Mouse (Mus musculus): ENCODE data around the gene Sgcd. TPM values are rescaled to one million over a fixed set of nuclear protein-coding genes. Genes with fewer than 3 reads are reported as not detected.
"Not testable (repeated sequence)": the region's sequence is repeated elsewhere in the genome, so short reads cannot be mapped to it uniquely, and the experiment has no call there.

The Sgcd gene
- polyA plus RNA-seq, 1 experiment from 2014 or later: 4.0 TPM

DNA sequence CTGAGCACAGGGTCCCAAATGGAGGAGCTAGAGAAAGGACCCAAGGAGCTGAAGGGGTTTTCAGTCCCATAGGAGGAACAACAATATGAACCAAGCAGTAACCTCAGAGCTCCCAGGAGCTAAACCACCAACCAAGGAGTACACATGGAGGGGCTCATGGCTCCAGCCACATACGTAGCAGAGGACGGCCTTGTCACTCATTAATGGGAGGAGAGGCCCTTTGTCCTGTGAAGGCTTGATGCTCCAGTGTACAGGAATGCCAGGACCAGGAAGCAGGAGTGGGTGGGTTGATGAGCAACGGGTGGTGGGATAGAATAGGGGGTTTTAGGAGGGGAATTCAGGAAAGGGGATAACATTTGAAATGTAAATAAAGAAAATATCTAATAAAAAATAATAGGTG lies 225.2 kb downstream of the Sgcd start:
- not testable (repeated sequence) for ATAC-seq (ENCODE audit: low FRiP score)

DNA sequence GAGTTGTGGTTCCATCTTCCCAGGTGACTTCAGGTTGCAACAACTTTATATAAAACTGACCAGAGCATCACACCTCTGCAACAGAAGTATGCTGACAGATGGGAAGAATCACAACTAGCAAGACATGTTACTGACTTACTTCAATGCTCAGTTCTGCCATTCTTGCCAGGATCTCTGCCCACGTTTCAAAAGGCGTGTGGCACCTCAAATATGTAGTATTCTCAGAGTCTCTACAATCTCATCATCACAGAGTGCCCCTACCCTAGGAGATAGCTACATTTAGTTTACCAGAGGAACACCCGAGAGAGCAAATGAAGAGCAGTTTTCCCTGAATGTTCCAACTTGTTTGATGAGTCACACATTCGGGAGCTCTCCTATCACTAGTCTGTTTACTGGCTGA lies 229.8 kb downstream of the Sgcd start:
- Histone ChIP-seq H3K27me3 (no peaks in the 10 kb centered on the region), H3K9ac (no peak overlapping the region), H3K9me3 (no peaks in the 10 kb centered on the region), H3K4me1 (replicated peaks) (no peaks in the 10 kb centered on the region), H3K27ac (no peak overlapping the region), H3K4me2 (no peak overlapping the region), H3K36me3 (no peaks in the 10 kb centered on the region), H3K4me3 (no peak overlapping the region)
- no peak for ATAC-seq (ENCODE audit: low FRiP score)
- 90% methylated on average over 4 of the region's 4 CpGs for WGBS

More for the DNA sequence above, 225.2 kb downstream of the Sgcd start:
- not testable (repeated sequence) for H3K9ac ChIP-seq; H3K4me2 ChIP-seq; H3K27me3 ChIP-seq; H3K4me3 ChIP-seq; H3K4me1 ChIP-seq (replicated peaks); H3K9me3 ChIP-seq; H3K36me3 ChIP-seq; H3K27ac ChIP-seq
- WGBS: 85% methylated on average over 3 of the region's 3 CpGs

- Histone ChIP-seq H3K9me3 (no peaks in the 10 kb centered on the region), H3K36me3 (no peaks in the 10 kb centered on the region), H3K4me1 (replicated peaks) (no peaks in the 10 kb centered on the region), H3K4me2 (no peak overlapping the region), H3K4me3 (no peak overlapping the region), H3K27ac (no peak overlapping the region), H3K9ac (no peak overlapping the region), H3K27me3 (no peaks in the 10 kb centered on the region)
- 79% methylated on average over 2 of the region's 2 CpGs for WGBS
- ATAC-seq (ENCODE audit: low FRiP score): no peak
Measured at GRCm38 (mm10) chr11:47742806-47743205, 246.0 kb downstream of the Sgcd start.

GRCm38 (mm10) chr11:47704930-47705787 lies 283.6 kb downstream of the Sgcd start:
- H3K36me3 ChIP-seq: no peaks in the 10 kb centered on the region
- H3K9ac ChIP-seq: no peak overlapping the region
- H3K4me1 ChIP-seq (replicated peaks): peaks cover 7% of the 10 kb centered on the region
- H3K4me2 ChIP-seq: no peak overlapping the region
- WGBS: 57% methylated on average over 8 of the region's 8 CpGs
- H3K9me3 ChIP-seq: no peaks in the 10 kb centered on the region
- H3K27me3 ChIP-seq: no peaks in the 10 kb centered on the region
- H3K27ac ChIP-seq: 0 out of 2 replicates have a peak overlapping the region, but pooled peaks have one; percentile 10
- no peak overlapping the region for H3K4me3 ChIP-seq
- peak; percentile 71 for ATAC-seq (ENCODE audit: low FRiP score)

DNA sequence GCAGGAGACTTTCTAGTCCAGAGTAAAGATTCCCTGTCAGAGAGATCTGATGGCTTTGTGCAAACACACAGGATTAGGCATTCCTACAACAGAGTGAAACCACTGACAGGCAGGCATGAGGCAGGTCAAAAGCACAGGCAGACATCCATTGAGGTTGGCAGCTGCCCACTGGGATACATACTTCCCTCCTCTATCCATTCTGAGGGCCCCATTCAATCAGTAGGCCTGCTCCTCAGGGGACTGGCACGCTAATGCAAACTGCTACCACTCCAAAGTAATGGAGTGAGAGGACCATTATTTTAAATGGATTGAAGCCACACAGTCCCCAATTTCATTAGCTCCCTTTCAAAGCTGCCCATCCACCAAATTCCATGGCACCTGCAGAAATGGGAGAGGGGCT lies 293.2 kb downstream of the Sgcd start:
- Histone ChIP-seq H3K4me2 (no peak overlapping the region), H3K27ac (no peak overlapping the region), H3K9me3 (no peaks in the 10 kb centered on the region), H3K4me3 (no peak overlapping the region), H3K4me1 (replicated peaks) (peaks cover 4% of the 10 kb centered on the region; the same call in 1 of the 2 replicates), H3K9ac (no peak overlapping the region), H3K27me3 (no peaks in the 10 kb centered on the region), H3K36me3 (no peaks in the 10 kb centered on the region)
- no peak for ATAC-seq (ENCODE audit: low FRiP score)
- 17% methylated on average over 1 of the region's 1 CpGs for WGBS

- no peaks in the 10 kb centered on the region for H3K27me3 ChIP-seq
- no peak overlapping the region for H3K27ac ChIP-seq
- no peak overlapping the region for H3K4me2 ChIP-seq
- H3K4me1 ChIP-seq (replicated peaks): no peaks in the 10 kb centered on the region
- H3K36me3 ChIP-seq: no peaks in the 10 kb centered on the region
- 3% methylated on average over 1 of the region's 1 CpGs for WGBS
- H3K9ac ChIP-seq: no peak overlapping the region
- H3K4me3 ChIP-seq: no peak overlapping the region
- H3K9me3 ChIP-seq: no peaks in the 10 kb centered on the region
- ATAC-seq (ENCODE audit: low FRiP score): no peak
Measured at GRCm38 (mm10) chr11:47658135-47658534, 330.6 kb downstream of the Sgcd start.

DNA sequence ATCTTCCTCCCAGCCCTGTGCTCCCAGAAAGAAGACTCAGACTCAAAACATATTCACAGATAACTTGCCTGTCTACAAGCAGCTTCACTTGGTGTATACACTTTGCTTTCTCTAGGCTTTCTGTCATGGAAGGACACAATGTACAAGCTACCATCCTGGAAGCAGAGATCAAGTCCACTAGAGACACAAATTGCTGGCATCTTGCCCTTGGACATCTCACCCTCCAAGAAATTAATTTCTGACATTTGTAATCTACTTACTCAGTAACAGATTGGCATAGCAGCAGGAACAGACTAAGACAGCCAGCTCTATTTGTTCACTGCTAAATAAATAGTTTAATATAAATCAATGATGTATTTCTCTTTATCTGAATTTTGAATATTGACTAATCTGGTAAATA lies 342.9 kb downstream of the Sgcd start:
- Histone ChIP-seq H3K36me3 (no peaks in the 10 kb centered on the region), H3K27ac (no peak overlapping the region), H3K4me2 (no peak overlapping the region), H3K4me1 (replicated peaks) (no peaks in the 10 kb centered on the region), H3K9me3 (no peaks in the 10 kb centered on the region), H3K9ac (no peak overlapping the region), H3K4me3 (no peak overlapping the region), H3K27me3 (no peaks in the 10 kb centered on the region)
- ATAC-seq (ENCODE audit: low FRiP score): no peak

DNA sequence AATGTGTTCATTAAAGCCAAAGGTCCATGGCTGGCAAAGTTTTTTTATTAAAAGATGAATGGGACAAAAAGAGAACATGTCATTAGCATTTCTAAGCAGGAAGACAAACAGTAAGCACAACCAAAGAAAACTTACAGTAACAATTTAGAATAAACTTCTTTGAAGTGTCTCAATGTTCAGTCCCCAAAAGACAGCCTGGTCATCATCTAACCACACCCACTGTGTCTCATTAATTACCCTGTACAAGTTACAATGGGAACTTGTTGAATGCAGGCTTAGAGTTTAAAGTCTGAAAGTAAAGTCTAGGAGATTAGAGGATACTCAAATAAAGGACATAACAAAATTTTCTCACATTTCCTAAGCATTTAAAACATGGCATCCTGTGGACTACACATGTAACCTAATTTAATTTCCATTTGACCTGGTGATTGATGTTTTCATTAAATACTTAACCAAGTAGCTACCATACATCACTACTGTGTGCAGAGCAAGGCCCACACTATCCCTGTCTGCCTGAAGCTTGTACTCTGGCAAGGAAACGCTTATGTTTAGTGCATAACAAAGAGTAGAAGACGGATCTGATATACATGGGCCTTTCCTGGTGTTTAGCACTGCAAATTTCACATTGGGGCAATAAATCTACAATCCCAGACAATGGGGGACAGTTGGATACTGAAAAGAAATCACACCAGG lies 347.1 kb downstream of the Sgcd start:
- Histone ChIP-seq H3K9me3 (no peaks in the 10 kb centered on the region), H3K27me3 (no peaks in the 10 kb centered on the region), H3K36me3 (no peaks in the 10 kb centered on the region), H3K4me1 (replicated peaks) (peaks cover 4% of the 10 kb centered on the region; the same call in 1 of the 2 replicates), H3K9ac (no peak overlapping the region), H3K4me2 (no peak overlapping the region), H3K4me3 (no peak overlapping the region), H3K27ac (no peak overlapping the region)
- ATAC-seq (ENCODE audit: low FRiP score): no peak
- 17% methylated on average over 2 of the region's 2 CpGs for WGBS

- Histone ChIP-seq H3K36me3 (no peaks in the 10 kb centered on the region), H3K27me3 (no peaks in the 10 kb centered on the region), H3K4me2 (no peak overlapping the region), H3K4me3 (no peak overlapping the region), H3K9ac (no peak overlapping the region), H3K9me3 (no peaks in the 10 kb centered on the region), H3K4me1 (replicated peaks) (peaks cover 4% of the 10 kb centered on the region; the same call in 1 of the 2 replicates), H3K27ac (no peak overlapping the region)
- no peak for ATAC-seq (ENCODE audit: low FRiP score)
- 18% methylated on average over 1 of the region's 1 CpGs for WGBS
Measured at GRCm38 (mm10) chr11:47640556-47640955, 348.2 kb downstream of the Sgcd start.

DNA sequence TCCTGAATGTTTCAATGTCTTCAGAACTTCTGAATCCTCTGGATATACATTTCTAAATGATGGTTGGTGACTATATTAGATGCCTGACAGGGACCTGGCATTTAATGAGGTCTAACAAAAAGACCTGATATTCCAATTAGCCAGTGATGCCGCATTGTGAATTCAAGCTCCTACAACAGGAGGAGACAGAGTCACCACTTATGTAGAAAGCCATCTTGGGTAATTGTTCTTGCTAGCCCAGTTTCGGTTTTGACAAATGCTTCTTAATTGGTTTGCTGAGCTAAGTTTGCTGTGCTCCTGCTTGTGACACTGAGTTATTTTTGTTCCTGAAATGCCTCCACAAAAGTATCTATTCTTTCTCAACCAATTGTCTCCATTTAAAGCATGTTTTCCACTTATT lies 358.6 kb downstream of the Sgcd start:
- 75% methylated on average over 2 of the region's 2 CpGs for WGBS
- no peak overlapping the region for H3K4me2 ChIP-seq
- no peak overlapping the region for H3K9ac ChIP-seq
- peaks cover 6% of the 10 kb centered on the region; the same call in 1 of the 2 replicates for H3K4me1 ChIP-seq (replicated peaks)
- no peak overlapping the region for H3K27ac ChIP-seq
- ATAC-seq (ENCODE audit: low FRiP score): no peak
- no peaks in the 10 kb centered on the region for H3K27me3 ChIP-seq
- no peaks in the 10 kb centered on the region for H3K36me3 ChIP-seq
- H3K4me3 ChIP-seq: no peak overlapping the region
- H3K9me3 ChIP-seq: no peaks in the 10 kb centered on the region

- Histone ChIP-seq H3K4me1 (replicated peaks) (no peaks in the 10 kb centered on the region), H3K4me3 (no peak overlapping the region), H3K27me3 (no peaks in the 10 kb centered on the region), H3K36me3 (no peaks in the 10 kb centered on the region), H3K27ac (no peak overlapping the region), H3K9me3 (no peaks in the 10 kb centered on the region), H3K4me2 (no peak overlapping the region), H3K9ac (no peak overlapping the region)
- WGBS: 74% methylated on average over 4 of the region's 4 CpGs
- no peak for ATAC-seq (ENCODE audit: low FRiP score)
Measured at GRCm38 (mm10) chr11:47609892-47610291, 378.9 kb downstream of the Sgcd start.

GRCm38 (mm10) chr11:47574635-47575034 lies 414.1 kb downstream of the Sgcd start:
- 55% methylated on average over 4 of the region's 4 CpGs for WGBS

More at GRCm38 (mm10) chr11:47574635-47575034, 414.1 kb downstream of the Sgcd start:
- no peak for ATAC-seq (ENCODE audit: low FRiP score)
- Histone ChIP-seq H3K4me1 (replicated peaks) (0 out of 2 replicates have a peak, but pooled peaks cover 3% of the 10 kb centered on the region), H3K27ac (peak overlapping the region; percentile 27; the same call in 1 of the 2 replicates), H3K4me3 (no peak overlapping the region), H3K36me3 (no peaks in the 10 kb centered on the region), H3K9ac (no peak overlapping the region), H3K9me3 (no peaks in the 10 kb centered on the region), H3K4me2 (no peak overlapping the region), H3K27me3 (no peaks in the 10 kb centered on the region)

Measured in hindbrain, embryonic 13.5 days (tissue).